Mouse (Mus musculus) cerebellum, adult (tissue): ENCODE results near the gene Clspn.
"Not testable (repeated sequence)": the region's sequence is repeated elsewhere in the genome, so short reads cannot be mapped to it uniquely, and the experiment has no call there.

ENCODE experiments used
- ATAC-seq: cut with Nextera tagmentation; 2 replicates; pipeline ENCODE4 v1.9.2; 2017; ENCODE audit warnings: mild to moderate bottlenecking, moderate library complexity, mixed read lengths; ENCODE audit not compliant: insufficient number of reproducible peaks, low FRiP score, low TSS enrichment

Gene Clspn

GRCm38 (mm10) chr4:126556809-126557711, at the start of gene Clspn:
TSS of gene Clspn (plus strand) at chr4:126556935.
- ATAC-seq = peak; percentile 78

GRCm38 (mm10) chr4:126508110-126508899, 48.4 kb upstream of the Clspn start:
- ATAC-seq = no peak

GRCm38 (mm10) chr4:126509072-126509471, 47.7 kb upstream of the Clspn start:
- no peak for ATAC-seq

- ATAC-seq = no peak
These were observed 45.7 kb upstream of the Clspn start for GRCm38 (mm10) chr4:126511013-126511412.

- ATAC-seq = no peak
These were observed 44.2 kb upstream of the Clspn start for GRCm38 (mm10) chr4:126512308-126513066.

GRCm38 (mm10) chr4:126526164-126526563, 30.6 kb upstream of the Clspn start:
- no peak for ATAC-seq

GRCm38 (mm10) chr4:126526828-126527227, 29.9 kb upstream of the Clspn start:
- no peak for ATAC-seq

GRCm38 (mm10) chr4:126532292-126532691, 24.4 kb upstream of the Clspn start:
- no peak for ATAC-seq

GRCm38 (mm10) chr4:126532827-126533728, 23.7 kb upstream of the Clspn start, which contains the start of gene Ago4:
TSS of gene Ago4 (minus strand) at chr4:126533472.
- ATAC-seq = peak; percentile 84; the same call in 1 of the 2 replicates

GRCm38 (mm10) chr4:126533729-126534070, 23.0 kb upstream of the Clspn start:
- no peak for ATAC-seq

GRCm38 (mm10) chr4:126535631-126536030, 21.1 kb upstream of the Clspn start:
- ATAC-seq = not testable (repeated sequence)

GRCm38 (mm10) chr4:126536865-126537264, 19.9 kb upstream of the Clspn start:
- ATAC-seq = no peak

GRCm38 (mm10) chr4:126540487-126541071, 16.2 kb upstream of the Clspn start:
- no peak for ATAC-seq

- ATAC-seq = no peak
These were observed 13.9 kb upstream of the Clspn start for GRCm38 (mm10) chr4:126542838-126543237.

GRCm38 (mm10) chr4:126545016-126545415, 11.7 kb upstream of the Clspn start:
- ATAC-seq = no peak

GRCm38 (mm10) chr4:126545703-126546102, 11.0 kb upstream of the Clspn start:
- no peak for ATAC-seq

GRCm38 (mm10) chr4:126546183-126546582, 10.6 kb upstream of the Clspn start:
- ATAC-seq = no peak

GRCm38 (mm10) chr4:126552136-126552535, 4.6 kb upstream of the Clspn start:
- no peak for ATAC-seq

- ATAC-seq = no peak
These were observed 3.6 kb upstream of the Clspn start for GRCm38 (mm10) chr4:126553105-126553504.
